Mouse (Mus musculus) induced T-regulatory cell, adult 2 months (primary cell): Measurements from ENCODE around the gene Olfr1136.

Experiments
- DNase-seq: peaks from one replicate; pipeline ENCODE4 v3.0.0-alpha.2; 2012; ENCODE audit warnings: low read depth

The Olfr1136 gene

DNA sequence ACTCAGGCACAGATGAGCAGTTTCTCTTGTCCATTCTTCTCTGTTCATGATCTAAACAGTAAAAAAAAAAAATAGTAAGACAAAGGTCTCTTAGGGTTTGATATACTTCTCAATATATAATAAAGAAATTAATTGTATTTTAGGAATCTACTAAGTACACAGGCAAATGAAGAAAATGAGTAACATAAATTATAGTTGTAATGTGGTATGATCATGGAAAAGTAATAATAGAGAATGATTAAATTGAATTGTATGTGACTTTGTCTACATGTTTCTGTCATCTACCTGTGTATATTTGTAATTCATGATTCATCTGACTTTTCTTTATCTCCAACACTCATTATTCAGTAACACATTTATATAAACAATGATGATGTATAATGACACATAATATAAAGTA lies at the start of gene Olfr1136:
Gene Olfr1136 (minus strand): TSS at position 101 of the 400 bp plus-strand sequence.
- DNase-seq, result no peak

DNA sequence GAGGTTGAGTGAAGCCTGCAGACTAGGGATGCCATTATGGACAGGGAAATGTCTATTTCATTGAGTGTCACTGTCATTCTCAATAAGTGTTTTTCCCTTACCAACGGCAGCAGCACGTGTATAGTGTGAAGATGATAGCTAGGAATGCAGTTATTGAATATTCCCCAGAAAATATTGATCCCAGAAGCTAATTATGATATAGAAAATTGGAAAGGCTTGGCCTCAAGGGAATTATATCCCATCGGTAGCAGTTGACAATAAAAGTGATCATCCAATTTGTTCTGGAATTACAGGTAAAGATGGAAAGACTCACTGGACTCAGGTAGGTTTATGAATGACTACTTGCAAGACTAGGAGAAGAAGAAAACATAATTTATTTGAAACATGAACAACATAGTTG lies 49.7 kb upstream of the Olfr1136 start, which contains the start of gene Olfr1140:
Gene Olfr1140 (plus strand): TSS at position 301 of the 400 bp plus-strand sequence.
- DNase-seq, result no peak

DNA sequence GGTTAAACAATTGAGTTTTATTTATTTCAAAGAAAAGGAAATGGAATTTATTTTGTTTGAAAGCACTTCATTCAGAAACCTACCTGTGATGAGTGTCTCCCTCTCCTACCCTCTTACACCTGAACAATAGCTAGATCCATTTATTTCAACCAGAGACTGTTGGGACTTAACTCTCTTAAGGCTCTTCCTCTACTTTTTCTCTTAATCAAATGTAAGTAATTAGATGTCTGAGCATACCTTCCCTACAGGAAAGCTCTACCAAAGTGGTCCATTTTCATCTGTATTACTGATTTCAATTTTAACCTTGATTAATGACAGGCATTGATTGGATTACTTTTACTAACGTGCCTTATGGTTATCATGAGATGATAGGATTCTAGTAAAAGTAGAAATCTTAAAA lies 46.1 kb upstream of the Olfr1136 start, which contains the start of gene Olfr1138:
Gene Olfr1138 (minus strand): TSS at position 101 of the 400 bp plus-strand sequence.
- DNase-seq, result no peak

DNA sequence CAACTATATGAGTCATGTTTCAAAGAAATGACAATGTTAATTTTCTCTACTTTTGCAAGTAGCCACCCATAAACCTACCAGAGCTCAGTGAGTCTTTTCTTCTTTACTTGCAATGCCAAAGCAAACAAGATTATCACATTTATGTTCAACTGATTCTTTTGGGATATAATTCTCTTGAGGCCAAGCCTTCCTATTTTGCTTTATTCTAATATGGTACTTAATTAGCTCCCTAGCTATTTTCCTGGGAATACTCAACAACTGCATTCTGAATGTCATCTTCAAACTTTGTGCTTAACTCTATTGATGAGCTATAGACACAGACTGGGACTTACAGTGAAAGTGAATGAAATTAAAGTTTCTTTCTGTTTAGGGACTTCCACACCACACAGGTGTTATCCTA lies 19.3 kb upstream of the Olfr1136 start, which contains the start of gene Olfr1137:
Gene Olfr1137 (minus strand): TSS at position 101 of the 400 bp plus-strand sequence.
- DNase-seq, result no peak

DNA sequence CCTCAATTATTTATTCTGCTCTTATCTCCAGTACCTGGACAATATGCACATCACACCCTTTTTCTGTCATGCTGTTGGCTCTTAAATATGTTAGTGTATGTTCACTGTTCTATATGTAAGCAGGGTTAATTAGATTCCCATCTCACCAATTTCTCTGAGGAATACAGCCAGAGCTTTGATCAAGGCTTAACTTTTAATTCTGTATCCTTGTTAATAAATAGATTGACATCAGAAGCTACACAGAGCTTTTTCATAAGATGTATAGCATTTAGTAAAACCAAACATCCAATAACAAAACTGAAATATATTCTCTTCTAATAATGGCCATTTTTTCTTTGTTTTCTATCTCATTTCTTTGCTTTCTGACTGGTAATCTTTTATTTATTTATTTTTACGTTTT lies 20.2 kb downstream of the Olfr1136 start, which contains the start of gene Olfr1135:
Gene Olfr1135 (minus strand): TSS at position 101 of the 400 bp plus-strand sequence.
- DNase-seq, result no peak

DNA sequence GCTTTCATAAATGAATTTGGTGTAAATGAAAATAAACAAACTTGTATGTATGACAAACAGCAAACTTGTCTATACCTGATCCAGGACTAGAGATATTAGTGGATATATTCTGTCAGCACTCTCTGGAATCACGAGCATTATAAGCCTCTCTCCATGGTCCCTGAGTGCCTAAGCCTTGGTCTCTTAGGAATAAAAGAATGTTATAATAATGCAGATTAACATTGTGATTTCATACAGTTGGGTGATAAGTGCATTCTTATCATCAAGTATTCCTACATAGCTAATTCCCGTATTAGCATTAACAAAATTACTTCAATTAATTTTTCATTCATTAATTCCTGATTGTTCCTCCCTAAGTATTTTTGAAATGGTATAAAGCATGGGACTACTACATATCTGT lies 35.4 kb downstream of the Olfr1136 start, which contains the start of gene Olfr1134:
Gene Olfr1134 (minus strand): TSS at position 101 of the 400 bp plus-strand sequence.
- DNase-seq, result no peak

DNA sequence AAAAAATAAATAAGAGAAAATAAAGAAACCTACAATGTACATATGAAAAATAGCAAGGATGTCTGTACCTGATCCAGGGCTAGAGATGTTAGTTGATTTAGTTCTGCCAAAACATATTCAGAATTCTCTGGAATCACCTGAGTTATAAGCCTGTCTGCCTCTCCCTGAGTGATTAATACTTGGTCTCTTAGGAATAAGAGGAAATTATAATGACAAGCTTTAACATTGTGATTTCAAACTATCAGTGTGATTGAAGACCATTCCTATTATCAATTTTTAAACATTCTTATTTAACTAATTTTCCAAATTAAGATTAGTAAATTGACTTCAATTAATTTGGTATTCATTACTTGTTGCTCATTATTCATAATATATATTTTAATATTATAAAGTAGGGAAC lies 46.5 kb downstream of the Olfr1136 start, which contains the start of gene Olfr1133:
Gene Olfr1133 (minus strand): TSS at position 101 of the 400 bp plus-strand sequence.
- no peak for DNase-seq
